9 mouse cellular contexts compared by ENCODE assay signal in genomic region chr17:44026378-44026777, GRCm38 (mm10). TPM values are rescaled to one million over a fixed set of nuclear protein-coding genes. Genes with fewer than 3 reads are reported as not detected.
DNase-seq lines count a peak whose midpoint lies in the region; ATAC-seq lines count a peak whose summit lies in the region.
"Had no signal": no experiment of that assay in that cellular context is flagged by ENCODE, and none has a peak within 500 bp of the region (broad histone marks: within the 10 kb centered on the region; RNA-seq: fewer than 3 reads in every experiment).

No protein-coding gene starts in this region.

- no peak overlapping the region for H3K4me3 ChIP-seq in heart, embryonic 12.5 days
- H3K4me3 ChIP-seq: embryonic facial prominence, embryonic 15.5 days had no signal

- WGBS in heart, embryonic 12.5 days, result 18% methylated on average over 5 of the region's 5 CpGs

- H3K36me3 ChIP-seq in heart, embryonic 12.5 days, result no peaks in the 10 kb centered on the region
- H3K36me3 ChIP-seq: embryonic facial prominence, embryonic 15.5 days had no signal

- H3K4me2 ChIP-seq in heart, embryonic 12.5 days, result peak overlapping the region; percentile 3; the same call in 1 of the 2 replicates
- H3K4me2 ChIP-seq: embryonic facial prominence, embryonic 15.5 days had no signal

- peak; percentile 41 for DNase-seq in gastrocnemius, adult 18-20 months (ENCODE audit: low spot score)
- no peak for DNase-seq in gastrocnemius, postnatal 14 days
- DNase-seq in brain, embryonic 18.5 days (ENCODE audit: low read depth, low spot score), result peak; percentile 71
- DNase-seq in left cerebral cortex, postnatal 4 days, result peak; percentile 31
- no peak for DNase-seq in spleen, adult 12 weeks (ENCODE audit: low spot score)
- DNase-seq in kidney, adult 18-20 months, result no peak
- DNase-seq in thymus, postnatal 36 days, result no peak

- H3K9me3 ChIP-seq in heart, embryonic 12.5 days (replicated peaks), result no peaks in the 10 kb centered on the region
- H3K9me3 ChIP-seq: embryonic facial prominence, embryonic 15.5 days had no signal

- H3K27me3 ChIP-seq in heart, embryonic 12.5 days (replicated peaks), result no peaks in the 10 kb centered on the region
- H3K27me3 ChIP-seq: embryonic facial prominence, embryonic 15.5 days had no signal

- no peak overlapping the region for H3K9ac ChIP-seq in heart, embryonic 12.5 days
- H3K9ac ChIP-seq: embryonic facial prominence, embryonic 15.5 days had no signal

- intact Hi-C loops in gastrocnemius, postnatal 14 days (cut with DNase I; ENCODE audit: low total_unique reads), result no loop called here
- intact Hi-C loops in left cerebral cortex, postnatal 4 days (cut with DNase I), result no loop called here

- peaks cover 33% of the 10 kb centered on the region for H3K4me1 ChIP-seq in heart, embryonic 12.5 days (replicated peaks)

- H3K27ac ChIP-seq in heart, embryonic 12.5 days (ENCODE audit: poor library complexity, severe bottlenecking), result peak overlapping the region; percentile 89
- H3K27ac ChIP-seq: embryonic facial prominence, embryonic 15.5 days had no signal

- peak; percentile 58; the same call in 1 of the 2 replicates for ATAC-seq in heart, embryonic 12.5 days (ENCODE audit: insufficient number of reproducible peaks, low FRiP score)

RNA-seq across cellular contexts. Expression of gene Enpp5, which starts 52.2 kb away (rescaled TPM):
- 10 to 100 TPM in 1 of 2 experiments, 1 to 10 TPM in 1; 8.9 to 10.1 TPM for total RNA-seq in gastrocnemius, adult 18-20 months (2021)
- total RNA-seq in gastrocnemius, postnatal 14 days (2021), result 1 to 10 TPM; 5.1 to 5.2 TPM
- 13.8 and 14.6 TPM in 2 replicates for polyA plus RNA-seq in heart, embryonic 12.5 days (2016; fragmentation: Nextera tagmentation; extraction: Ambion mirVana)
- 100 to 1,000 TPM; 105 to 109 TPM for total RNA-seq in left cerebral cortex, postnatal 4 days (2021)

Comparison
In these comparisons a context has a peak if more than half of its experiments do, and no peak if none do; other contexts are left out.
1. DNase-seq: peak in gastrocnemius, adult 18-20 months (single experiment), brain, embryonic 18.5 days (single experiment) and left cerebral cortex, postnatal 4 days (single experiment); none in gastrocnemius, postnatal 14 days (single experiment), spleen, adult 12 weeks (single experiment), kidney, adult 18-20 months (single experiment) and thymus, postnatal 36 days (0 of 2).
2. RNA of gene Enpp5, which starts 52.2 kb away (total RNA-seq): 105 to 109 TPM in left cerebral cortex, postnatal 4 days; 8.9 to 10.1 TPM in gastrocnemius, adult 18-20 months and 5.1 to 5.2 TPM in gastrocnemius, postnatal 14 days; every median in the first group is over 4 times any median in the second.